Mouse (Mus musculus) midbrain, embryonic 14.5 days (tissue): ENCODE measurements around the gene Rps15. TPM values are rescaled to one million over a fixed set of nuclear protein-coding genes. Genes with fewer than 3 reads are reported as not detected.

ENCODE experiments used
- microRNA-seq: library from miRNA; unstranded; fragments of <30 nt; microRNA quantifications from one replicate; pipeline ENCODE4, GENCODE M21; 2016
- polyA plus RNA-seq: library from polyadenylated mRNA; unstranded; fragments of >200 nt; fragmentation: Nextera tagmentation; extraction: Ambion mirVana; gene quantifications from 2 replicates; pipeline ENCODE4 v1.2.1, GENCODE M21; 2014

Rps15 gene
- polyA plus RNA-seq, 1 experiment from 2014 or later = 622 TPM

Small RNA genes lying within 50 kb of the gene (microRNA-seq; reads per million reads assigned to microRNA genes)
- gene Mir6911 = 1.3 reads per million

Other genes starting within 250 kb of the Rps15 start
- 508 and 543 TPM in 2 replicates for gene Gpx4, start 245.3 kb upstream of the Rps15 start, polyA plus RNA-seq
- 13.2 and 13.3 TPM in 2 replicates for gene Sbno2, start 186.9 kb upstream of the Rps15 start, polyA plus RNA-seq
- 26.5 and 38.7 TPM in 2 replicates for gene Stk11, start 176.7 kb upstream of the Rps15 start, polyA plus RNA-seq
- 407 and 480 TPM in 2 replicates for gene Atp5d, start 153.8 kb upstream of the Rps15 start, polyA plus RNA-seq
- gene Cbarp, start 151.6 kb upstream of the Rps15 start, polyA plus RNA-seq = 78.9 and 101 TPM in 2 replicates
- 62.6 and 65.6 TPM in 2 replicates for gene Midn, start 144.2 kb upstream of the Rps15 start, polyA plus RNA-seq
- 295 and 421 TPM in 2 replicates for gene Cirbp, start 126.5 kb upstream of the Rps15 start, polyA plus RNA-seq
- gene 1600002K03Rik, start 119.5 kb upstream of the Rps15 start, polyA plus RNA-seq = 5.7 and 9.9 TPM in 2 replicates
- 41.9 and 50.1 TPM in 2 replicates for gene Efna2, start 113.0 kb upstream of the Rps15 start, polyA plus RNA-seq
- gene Mum1, start 66.0 kb upstream of the Rps15 start, polyA plus RNA-seq = 51.5 and 65.4 TPM in 2 replicates
- gene Ndufs7, start 43.3 kb upstream of the Rps15 start, polyA plus RNA-seq = 274 and 323 TPM in 2 replicates
- 15.1 and 16.7 TPM in 2 replicates for gene Gamt, start 31.4 kb upstream of the Rps15 start, polyA plus RNA-seq
- gene Dazap1, start 31.0 kb upstream of the Rps15 start, polyA plus RNA-seq = 42.5 and 49.3 TPM in 2 replicates
- 241 and 259 TPM in 2 replicates for gene Apc2, start 3.5 kb downstream of the Rps15 start, polyA plus RNA-seq
- 20.4 and 21.6 TPM in 2 replicates for gene 2310011J03Rik, start 28.1 kb downstream of the Rps15 start, polyA plus RNA-seq
- gene Pcsk4, start 37.0 kb downstream of the Rps15 start, polyA plus RNA-seq = 2.5 and 3.5 TPM in 2 replicates
- gene Reep6, start 37.5 kb downstream of the Rps15 start, polyA plus RNA-seq = 5.3 and 7.3 TPM in 2 replicates
- 0.26 TPM in 1 of 2 replicates, not detected in the other for gene Adamtsl5, start 56.0 kb downstream of the Rps15 start, polyA plus RNA-seq
- gene Plk5, start 64.0 kb downstream of the Rps15 start, polyA plus RNA-seq = 2.9 and 3.2 TPM in 2 replicates
- gene Mex3d, start 95.2 kb downstream of the Rps15 start, polyA plus RNA-seq = 17.3 and 28.2 TPM in 2 replicates
- 166 and 208 TPM in 2 replicates for gene Mbd3, start 107.1 kb downstream of the Rps15 start, polyA plus RNA-seq
- gene Uqcr11, start 114.4 kb downstream of the Rps15 start, polyA plus RNA-seq = 532 and 742 TPM in 2 replicates
- gene Tcf3, start 141.2 kb downstream of the Rps15 start, polyA plus RNA-seq = 49.8 and 60.4 TPM in 2 replicates
- gene Onecut3, start 202.4 kb downstream of the Rps15 start, polyA plus RNA-seq = 2.2 and 2.4 TPM in 2 replicates
- 0.76 and 0.78 TPM in 2 replicates for gene Atp8b3, start 246.7 kb downstream of the Rps15 start, polyA plus RNA-seq